Mouse (Mus musculus): ENCODE measurements around the gene 4921511C20Rik. TPM values are rescaled to one million over a fixed set of nuclear protein-coding genes. Genes with fewer than 3 reads are reported as not detected.

4921511C20Rik gene
- not detected in 2 replicates for polyA plus RNA-seq (2012; rRNA removed; ENCODE audit: low replicate concordance)

DNA sequence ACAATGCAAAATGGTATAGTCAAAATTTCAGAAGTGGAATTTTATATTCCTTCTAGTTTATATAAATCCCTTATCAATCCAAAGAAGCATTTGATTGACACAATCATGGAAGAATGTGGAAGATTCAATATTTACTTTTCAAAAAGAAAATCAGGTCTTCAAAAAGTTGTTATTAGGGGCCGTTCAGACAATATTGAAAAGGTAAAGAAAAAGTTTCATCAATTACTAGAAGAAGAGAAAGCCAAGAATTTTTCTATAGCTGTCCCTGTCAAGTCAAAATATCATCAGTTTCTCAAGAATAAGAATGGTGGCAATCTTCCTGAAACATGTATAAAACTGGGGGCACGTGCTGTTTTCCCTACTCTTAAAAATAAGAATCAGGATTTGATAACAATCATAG lies at the start of gene 4921511C20Rik:
Gene 4921511C20Rik, plus strand, starts transcription at position 301 of the 400 bp plus-strand sequence.

